Mouse (Mus musculus): Measurements from ENCODE around the gene Gm527. TPM values are rescaled to one million over a fixed set of nuclear protein-coding genes. Genes with fewer than 3 reads are reported as not detected.

Gene Gm527
- total RNA-seq, 2 experiments from 2014 or later: 4.3 to 5.1 TPM

Other genes with a start within 250 kb of the Gm527 start
- gene Klhl28, start 47.6 kb downstream of the Gm527 start, total RNA-seq (2021): 10 to 100 TPM; 11.5 to 12.1 TPM
- gene Togaram1, start 47.9 kb downstream of the Gm527 start, total RNA-seq (2021): 10 to 100 TPM; 12.9 to 14.6 TPM
- gene Prpf39, start 118.4 kb downstream of the Gm527 start, total RNA-seq (2021): 10 to 100 TPM; 11.3 to 13.4 TPM
- 100 to 1,000 TPM; 238 to 256 TPM for gene Fkbp3, start 156.1 kb downstream of the Gm527 start, total RNA-seq (2021)
- gene Fancm, start 157.7 kb downstream of the Gm527 start, total RNA-seq (2021): 1 to 10 TPM; 3.0 to 5.1 TPM